Mouse (Mus musculus) liver, postnatal 0 days (tissue): ENCODE results near the gene Il4ra. TPM values are rescaled to one million over a fixed set of nuclear protein-coding genes. Genes with fewer than 3 reads are reported as not detected.

Experiments used
- ATAC-seq: fragments of 200-750 bp; cut with Nextera tagmentation; 2 replicates; pipeline ENCODE4 v1.8.0; 2017; ENCODE audit warnings: mild to moderate bottlenecking, moderate library complexity
- DNase-seq: peaks from one replicate; pipeline ENCODE4 v3.0.0-alpha.2; 2016
- H3K27ac ChIP-seq: fragments of 300-500 bp; sonication (generic); 2 replicates; pipeline ENCODE4 v1.5.1; 2014; ENCODE audit warnings: antibody characterized with exemption, moderate library complexity, mild to moderate bottlenecking, low read depth
- H3K27me3 ChIP-seq: fragments of 300-500 bp; sonication (generic); 2 replicates; pipeline ENCODE4 v1.6.1; 2014; ENCODE audit warnings: low read length, control low read depth, mixed read lengths; ENCODE audit not compliant: insufficient read depth
- H3K36me3 ChIP-seq: fragments of 300-500 bp; sonication (generic); replicated peaks from 2 replicates; pipeline ENCODE4 v1.6.1; 2014; ENCODE audit warnings: mild to moderate bottlenecking, control low read depth, low read length, moderate library complexity, mixed read lengths; ENCODE audit not compliant: insufficient read depth
- H3K4me1 ChIP-seq: fragments of 300-500 bp; sonication (generic); 2 replicates; pipeline ENCODE4 v1.6.1; 2014; ENCODE audit warnings: antibody characterized with exemption, mild to moderate bottlenecking, control low read depth; ENCODE audit not compliant: insufficient read depth
- H3K4me2 ChIP-seq: fragments of 300-500 bp; sonication (generic); 2 replicates; pipeline ENCODE4 v1.6.1; 2014; ENCODE audit warnings: low read depth, mild to moderate bottlenecking, low read length, moderate library complexity, mixed read lengths
- H3K4me3 ChIP-seq: fragments of 300-500 bp; sonication (generic); 2 replicates; pipeline ENCODE4 v1.5.1; 2014; ENCODE audit warnings: low read depth, low read length
- H3K9ac ChIP-seq: fragments of 300-500 bp; sonication (generic); replicated peaks from 2 replicates; pipeline ENCODE4 v1.6.1; 2014; ENCODE audit warnings: mild to moderate bottlenecking, moderate library complexity
- H3K9me3 ChIP-seq: fragments of 300-500 bp; sonication (generic); 2 replicates; pipeline ENCODE4 v1.6.1; 2016; ENCODE audit warnings: mild to moderate bottlenecking, control low read depth, low read length, mixed read lengths
- CTCF ChIP-seq: sonication (generic); IDR thresholded peaks from 2 replicates; pipeline ENCODE4 v1.5.1; 2016; ENCODE audit warnings: antibody characterized with exemption, low read depth
- EP300 ChIP-seq: IDR thresholded peaks from 2 replicates; pipeline ENCODE4 v1.6.1; 2016; ENCODE audit warnings: antibody characterized with exemption, low read depth, mild to moderate bottlenecking
- WGBS: fragments of 180-500 bp; shearing (Covaris S2); extraction: QIAGEN DNeasy Blood & Tissue Kit; methylation state at CpG from one replicate; pipeline ENCODE4 v1.1.7; 2014; ENCODE audit not compliant: insufficient replicate concordance; 5-methylcytosine and 5-hydroxymethylcytosine counted together
- polyA plus RNA-seq: library from polyadenylated mRNA; unstranded; fragments of >200 nt; fragmentation: Nextera tagmentation; extraction: Ambion mirVana; gene quantifications from 2 replicates; pipeline ENCODE4 v1.2.1, GENCODE M21; 2015

Gene Il4ra
- polyA plus RNA-seq, 1 experiment from 2014 or later: 9.5 TPM

DNA sequence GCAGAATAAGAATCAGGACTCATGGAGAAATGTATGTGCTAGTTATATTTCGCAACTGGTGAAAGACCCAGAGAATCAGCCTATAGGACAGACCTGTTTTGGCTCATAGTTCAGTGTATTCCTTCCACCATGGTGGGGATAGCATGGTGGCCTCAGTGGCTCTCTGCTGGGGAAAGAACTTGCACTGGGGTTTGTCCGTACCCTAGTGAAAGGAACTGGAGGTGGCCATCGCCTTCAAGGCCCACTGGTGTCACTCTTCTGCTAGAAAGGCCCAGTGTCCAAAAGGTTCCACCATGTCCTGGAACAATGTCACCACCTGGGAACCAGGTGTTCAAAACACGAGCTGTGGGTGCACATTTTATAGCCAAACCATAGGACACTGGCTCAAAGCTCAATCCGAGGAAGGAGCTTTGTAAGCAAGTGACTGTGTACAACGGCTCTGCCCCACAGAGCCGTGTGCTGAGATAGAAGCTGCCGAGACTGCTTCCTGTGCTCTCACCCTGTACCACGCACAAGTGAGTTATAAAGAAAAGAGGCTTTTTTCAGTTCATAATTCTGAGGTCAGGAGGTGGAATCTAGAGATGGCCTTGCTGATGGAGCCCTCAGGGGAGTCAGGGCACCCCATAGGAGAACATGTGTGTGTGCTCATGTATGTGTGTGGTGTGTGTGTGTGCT is 27.8 kb downstream of the Il4ra start:
- 53% methylated on average over 9 of the region's 9 CpGs for WGBS
- H3K36me3 ChIP-seq: peaks cover 25% of the 10 kb centered on the region
- no peak overlapping the region for H3K4me3 ChIP-seq
- H3K4me1 ChIP-seq: peaks cover 46% of the 10 kb centered on the region
- DNase-seq: no peak
- no peak for TF ChIP-seq CTCF
- TF ChIP-seq EP300: no peak
- no peak overlapping the region for H3K9ac ChIP-seq
- H3K9me3 ChIP-seq: no peaks in the 10 kb centered on the region
- no peak for ATAC-seq
- H3K27me3 ChIP-seq: no peaks in the 10 kb centered on the region
- H3K27ac ChIP-seq: no peak overlapping the region
- no peak overlapping the region for H3K4me2 ChIP-seq

DNA sequence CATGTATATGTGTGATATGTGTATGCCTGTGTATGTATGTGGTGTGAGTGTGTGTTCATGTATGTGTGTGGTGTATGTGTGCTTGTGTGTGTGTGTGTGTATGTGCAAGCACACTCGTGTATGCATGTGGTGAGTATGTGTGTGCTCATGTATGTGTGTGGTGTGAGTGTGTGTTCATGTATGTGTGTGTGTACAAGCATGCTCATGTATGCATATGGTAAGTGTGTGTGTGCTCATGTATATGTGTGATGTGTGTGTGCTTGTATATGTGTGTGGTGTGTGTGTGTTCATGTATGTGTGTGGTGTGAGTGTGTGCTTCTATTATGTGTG is 28.3 kb downstream of the Il4ra start:
- DNase-seq (no peak), ATAC-seq (no peak)
- Histone ChIP-seq H3K4me1 (peaks cover 46% of the 10 kb centered on the region), H3K4me3 (no peak overlapping the region), H3K9me3 (no peaks in the 10 kb centered on the region), H3K36me3 (peaks cover 21% of the 10 kb centered on the region), H3K27me3 (no peaks in the 10 kb centered on the region), H3K9ac (no peak overlapping the region), H3K4me2 (no peak overlapping the region), H3K27ac (no peak overlapping the region)
- 62% methylated on average over 1 of the region's 1 CpGs for WGBS
- TF ChIP-seq EP300 (no peak), CTCF (no peak)

DNA sequence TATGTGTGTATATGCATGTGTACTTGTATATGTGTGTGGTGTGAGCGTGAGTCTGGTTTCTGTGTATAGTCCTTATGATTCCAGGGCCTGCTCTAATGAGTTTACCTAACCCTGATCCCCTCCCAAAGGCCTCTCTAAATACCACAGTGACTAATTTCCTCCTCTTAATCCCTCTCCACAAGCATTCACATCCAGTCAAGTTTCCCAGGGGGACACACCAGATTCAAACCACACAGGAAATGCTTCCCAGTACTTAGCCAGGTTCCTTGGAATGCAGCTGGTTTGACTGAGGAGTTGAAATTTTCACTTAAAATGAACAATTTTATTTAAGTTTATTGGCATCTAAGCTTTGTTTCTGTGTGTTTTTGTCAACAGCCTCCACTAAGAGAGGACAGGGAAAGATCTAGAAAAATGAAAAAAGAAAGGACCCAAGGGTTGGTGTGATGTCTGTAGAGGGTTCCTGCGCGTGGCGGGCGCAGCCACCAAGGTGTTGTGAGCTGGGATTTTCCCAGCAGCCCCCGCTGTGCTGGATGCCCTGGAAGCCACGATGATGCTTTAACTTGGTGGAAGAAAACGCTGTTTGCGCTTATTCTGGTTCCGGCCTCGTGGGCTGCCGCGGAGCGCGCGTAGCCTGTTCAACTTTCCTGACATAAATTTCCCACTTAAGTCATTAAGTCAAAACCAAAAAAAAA is 28.9 kb downstream of the Il4ra start:
- no peak for TF ChIP-seq CTCF
- no peak for TF ChIP-seq EP300
- 12% methylated on average over 16 of the region's 16 CpGs for WGBS
- 0 out of 2 replicates have a peak overlapping the region, but pooled peaks have one; percentile 27 for H3K9ac ChIP-seq
- ATAC-seq (no peak), DNase-seq (no peak)
- peak overlapping the region; percentile 75 for H3K4me2 ChIP-seq
- H3K27me3 ChIP-seq: no peaks in the 10 kb centered on the region
- peak overlapping the region; percentile 35 for H3K4me3 ChIP-seq
- H3K4me1 ChIP-seq: peaks cover 42% of the 10 kb centered on the region
- H3K36me3 ChIP-seq: peaks cover 15% of the 10 kb centered on the region
- no peaks in the 10 kb centered on the region for H3K9me3 ChIP-seq
- H3K27ac ChIP-seq: no peak overlapping the region

DNA sequence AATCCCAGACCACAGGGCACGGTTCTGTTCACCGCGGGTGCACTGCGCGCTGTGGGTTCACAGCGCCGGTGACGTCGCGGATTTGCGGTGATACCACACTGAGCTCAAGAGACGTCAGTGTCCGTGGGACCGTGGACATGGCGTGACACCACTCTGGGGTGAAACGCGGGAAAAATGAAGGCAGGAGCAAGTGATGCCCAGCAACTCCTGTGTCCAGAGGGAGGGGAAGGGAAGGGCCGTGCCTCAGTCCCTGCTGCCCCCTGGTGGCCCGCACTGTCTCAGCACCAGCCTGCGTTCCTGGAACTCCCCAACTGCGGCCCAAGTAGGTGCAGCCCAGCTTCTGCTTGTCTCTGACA is 29.4 kb downstream of the Il4ra start:
- ATAC-seq: peak; percentile 71
- Histone ChIP-seq H3K27me3 (no peaks in the 10 kb centered on the region), H3K36me3 (peaks cover 10% of the 10 kb centered on the region), H3K4me2 (peak overlapping the region; percentile 75), H3K4me3 (peak overlapping the region; percentile 35), H3K9me3 (no peaks in the 10 kb centered on the region), H3K4me1 (peaks cover 38% of the 10 kb centered on the region), H3K9ac (0 out of 2 replicates have a peak overlapping the region, but pooled peaks have one; percentile 27), H3K27ac (no peak overlapping the region)
- DNase-seq: peak; percentile 90
- TF ChIP-seq EP300: 0 out of 2 replicates have a peak, but pooled peaks have one; percentile 18
- TF ChIP-seq CTCF: peak; percentile 100
- 3% methylated on average over 21 of the region's 21 CpGs for WGBS

DNA sequence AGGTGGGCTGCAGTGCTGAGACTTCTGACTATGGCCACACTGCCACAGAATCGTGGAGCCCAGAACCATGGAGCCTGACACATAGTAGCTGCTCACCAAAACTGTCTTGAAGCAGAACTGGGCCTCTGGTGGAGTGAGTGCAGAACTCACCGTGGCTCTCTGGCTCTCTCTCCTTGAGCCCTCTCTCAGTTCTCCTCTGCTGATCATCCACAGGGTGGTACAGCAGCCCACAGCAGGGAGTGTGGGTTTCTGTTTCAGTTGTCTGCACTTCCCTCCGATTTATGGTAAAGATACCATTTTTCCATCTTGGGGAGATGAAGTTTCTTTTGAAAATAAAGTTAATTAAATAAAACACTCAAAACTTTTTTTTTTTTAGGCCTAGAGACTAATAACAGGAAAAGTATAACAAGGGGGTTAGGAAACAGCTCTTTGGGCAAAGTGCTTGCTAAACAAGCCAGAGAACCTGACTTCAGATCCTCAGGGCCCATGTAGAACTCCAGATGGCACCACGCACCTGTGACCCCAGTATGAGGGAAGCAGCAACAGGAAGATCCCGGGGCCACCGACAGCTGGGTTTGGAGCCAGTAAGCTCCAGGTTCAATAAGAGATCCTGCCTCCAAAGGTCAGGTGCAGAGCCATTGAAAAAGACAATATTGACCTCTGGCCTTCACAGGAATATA is 31.5 kb downstream of the Il4ra start:
- 0 out of 2 replicates have a peak overlapping the region, but pooled peaks have one; percentile 3 for H3K27ac ChIP-seq
- no peak for ATAC-seq
- 55% methylated on average over 6 of the region's 6 CpGs for WGBS

DNA sequence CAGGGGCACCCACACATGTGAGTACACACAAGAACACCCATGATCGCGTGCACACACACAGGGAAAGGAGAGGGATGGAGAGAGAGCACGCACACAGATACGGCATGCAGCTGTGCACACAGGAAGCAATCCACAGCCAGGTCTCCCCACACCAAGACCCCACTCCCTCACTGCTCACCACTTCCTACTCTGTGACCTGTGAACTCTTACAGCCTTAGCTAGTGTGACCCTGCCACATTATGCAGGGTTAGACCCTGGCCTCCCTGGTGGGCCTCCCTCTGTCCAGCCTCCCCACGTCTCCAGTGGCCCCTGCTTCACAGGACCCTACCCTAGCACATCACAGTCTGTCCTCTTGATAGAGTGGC is 32.1 kb downstream of the Il4ra start:
- no peak overlapping the region for H3K4me3 ChIP-seq
- H3K27ac ChIP-seq: no peak overlapping the region
- H3K4me1 ChIP-seq: peaks cover 19% of the 10 kb centered on the region
- no peak overlapping the region for H3K9ac ChIP-seq
- H3K27me3 ChIP-seq: no peaks in the 10 kb centered on the region
- TF ChIP-seq EP300: no peak
- no peak for TF ChIP-seq CTCF
- no peaks in the 10 kb centered on the region for H3K9me3 ChIP-seq
- ATAC-seq (no peak), DNase-seq (no peak)
- WGBS: 61% methylated on average over 5 of the region's 5 CpGs
- no peaks in the 10 kb centered on the region for H3K36me3 ChIP-seq
- H3K4me2 ChIP-seq: no peak overlapping the region

More for the DNA sequence above, 31.5 kb downstream of the Il4ra start:
- no peak overlapping the region for H3K9ac ChIP-seq
- H3K4me1 ChIP-seq: peaks cover 19% of the 10 kb centered on the region
- DNase-seq: no peak
- TF ChIP-seq EP300 (no peak), CTCF (0 out of 2 replicates have a peak, but pooled peaks have one; percentile 16)
- no peaks in the 10 kb centered on the region for H3K9me3 ChIP-seq
- H3K27me3 ChIP-seq: no peaks in the 10 kb centered on the region
- H3K4me2 ChIP-seq: no peak overlapping the region
- no peaks in the 10 kb centered on the region for H3K36me3 ChIP-seq
- H3K4me3 ChIP-seq: no peak overlapping the region
